Mouse (Mus musculus) hindbrain, embryonic 16.5 days (tissue): ENCODE measurements at regions not wholly inside any gene's neighbourhood (a gene's known extent, or its start where the extent isn't known, plus 50 kb on each side); places are given as distances from the start of the nearest gene placed in this dataset.
A peak's percentile ranks its signal among the peaks of the same experiment; 100 is the strongest.

Experiments used
- ATAC-seq: fragments of 200-750 bp; cut with Nextera tagmentation; 2 replicates; pipeline ENCODE4 v1.8.0; 2017; ENCODE audit warnings: moderate TSS enrichment, moderate library complexity
- H3K27ac ChIP-seq: fragments of 300-500 bp; sonication (generic); 2 replicates; pipeline ENCODE4 v1.5.1; 2014; ENCODE audit warnings: low read depth, mild to moderate bottlenecking, control low read depth, low read length, moderate library complexity
- H3K27me3 ChIP-seq: fragments of 300-500 bp; sonication (generic); replicated peaks from 2 replicates; pipeline ENCODE4 v1.6.1; 2014; ENCODE audit warnings: low read length; ENCODE audit not compliant: control insufficient read depth, insufficient read depth
- H3K36me3 ChIP-seq: fragments of 300-500 bp; sonication (generic); 2 replicates; pipeline ENCODE4 v1.6.1; 2014; ENCODE audit warnings: mild to moderate bottlenecking, low read length, moderate library complexity, mixed read lengths; ENCODE audit not compliant: control insufficient read depth, insufficient read depth
- H3K4me1 ChIP-seq: fragments of 300-500 bp; sonication (generic); 2 replicates; pipeline ENCODE4 v1.6.1; 2014; ENCODE audit warnings: low read depth, low read length; ENCODE audit not compliant: control insufficient read depth, insufficient read depth
- H3K4me2 ChIP-seq: fragments of 300-500 bp; sonication (generic); 2 replicates; pipeline ENCODE4 v1.6.1; 2014; ENCODE audit warnings: mild to moderate bottlenecking, low read length, control low read depth, moderate library complexity
- H3K4me3 ChIP-seq: fragments of 300-500 bp; sonication (generic); 2 replicates; pipeline ENCODE4 v1.5.1; 2014; ENCODE audit warnings: mild to moderate bottlenecking, low read length, control low read depth, moderate library complexity
- H3K9ac ChIP-seq: fragments of 300-500 bp; sonication (generic); 2 replicates; pipeline ENCODE4 v1.6.1; 2014; ENCODE audit warnings: low read depth, mild to moderate bottlenecking, control low read depth, low read length, moderate library complexity
- H3K9me3 ChIP-seq: fragments of 300-500 bp; sonication (generic); 2 replicates; pipeline ENCODE4 v1.6.1; 2014; ENCODE audit warnings: mild to moderate bottlenecking, low read length, moderate library complexity; ENCODE audit not compliant: control insufficient read depth
- WGBS: fragments of 180-500 bp; shearing (Covaris S2); extraction: QIAGEN DNeasy Blood & Tissue Kit; methylation state at CpG from one replicate; pipeline ENCODE4 v1.1.7; 2014; 5-methylcytosine and 5-hydroxymethylcytosine counted together

GRCm38 (mm10) chr9:43492236-43493000 is 181.8 kb downstream of the Trim29 start:
- Histone ChIP-seq H3K4me2 (no peak overlapping the region), H3K9me3 (no peaks in the 10 kb centered on the region), H3K9ac (no peak overlapping the region; the same call in 1 of the 2 replicates), H3K27me3 (no peaks in the 10 kb centered on the region; the same call in 1 of the 2 replicates), H3K36me3 (no peaks in the 10 kb centered on the region), H3K4me1 (peaks cover 4% of the 10 kb centered on the region; the same call in 1 of the 2 replicates), H3K4me3 (no peak overlapping the region), H3K27ac (no peak overlapping the region)
- no peak for ATAC-seq
- WGBS = 38% methylated on average over 7 of the region's 7 CpGs

GRCm38 (mm10) chr9:43498596-43498995 is 187.9 kb downstream of the Trim29 start:
- no peak overlapping the region for H3K9ac ChIP-seq
- H3K4me3 ChIP-seq = no peak overlapping the region
- no peaks in the 10 kb centered on the region for H3K4me1 ChIP-seq
- no peak overlapping the region for H3K27ac ChIP-seq
- no peak overlapping the region for H3K4me2 ChIP-seq
- H3K27me3 ChIP-seq = no peaks in the 10 kb centered on the region; the same call in 1 of the 2 replicates
- no peaks in the 10 kb centered on the region for H3K9me3 ChIP-seq
- no peaks in the 10 kb centered on the region for H3K36me3 ChIP-seq
- WGBS = 71% methylated on average over 14 of the region's 14 CpGs
- no peak for ATAC-seq

DNA sequence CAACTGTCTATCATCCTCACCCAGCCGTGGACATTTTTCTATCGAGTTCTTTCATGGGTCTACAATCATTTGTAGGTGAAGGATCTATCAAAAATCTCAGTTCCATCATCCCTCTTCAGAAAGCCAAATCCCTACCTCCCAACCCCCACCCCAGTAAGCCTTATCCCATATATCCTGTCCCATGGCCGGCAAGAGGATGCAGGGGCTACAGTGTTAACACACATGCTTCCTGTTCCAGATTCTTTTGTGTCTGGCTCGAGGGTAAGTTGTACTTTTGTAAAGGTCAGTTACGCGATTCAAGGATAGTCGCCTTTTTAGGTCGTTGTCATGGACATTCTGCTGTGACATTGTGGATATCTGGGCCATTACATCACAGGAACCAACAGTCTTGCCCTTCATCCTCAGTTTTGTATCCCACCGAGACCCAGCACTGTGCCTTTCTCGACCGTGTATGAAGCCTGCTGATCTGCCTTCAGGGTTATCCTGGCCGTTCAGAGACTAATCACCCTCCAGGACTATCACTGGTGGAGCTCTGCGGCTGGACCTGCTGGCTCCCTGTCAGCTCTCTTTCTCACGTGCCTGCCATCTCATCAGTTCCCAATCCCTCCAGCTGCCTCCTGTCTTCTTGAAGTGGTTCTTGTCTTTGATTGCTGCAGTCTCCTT is 193.8 kb downstream of the Trim29 start:
- Histone ChIP-seq H3K4me1 (peaks cover 11% of the 10 kb centered on the region), H3K9ac (no peak overlapping the region), H3K9me3 (no peaks in the 10 kb centered on the region), H3K4me3 (no peak overlapping the region), H3K27me3 (no peaks in the 10 kb centered on the region), H3K36me3 (no peaks in the 10 kb centered on the region), H3K27ac (peak overlapping the region; percentile 12; the same call in 1 of the 2 replicates), H3K4me2 (no peak overlapping the region)
- 62% methylated on average over 14 of the region's 14 CpGs for WGBS
- no peak for ATAC-seq

DNA sequence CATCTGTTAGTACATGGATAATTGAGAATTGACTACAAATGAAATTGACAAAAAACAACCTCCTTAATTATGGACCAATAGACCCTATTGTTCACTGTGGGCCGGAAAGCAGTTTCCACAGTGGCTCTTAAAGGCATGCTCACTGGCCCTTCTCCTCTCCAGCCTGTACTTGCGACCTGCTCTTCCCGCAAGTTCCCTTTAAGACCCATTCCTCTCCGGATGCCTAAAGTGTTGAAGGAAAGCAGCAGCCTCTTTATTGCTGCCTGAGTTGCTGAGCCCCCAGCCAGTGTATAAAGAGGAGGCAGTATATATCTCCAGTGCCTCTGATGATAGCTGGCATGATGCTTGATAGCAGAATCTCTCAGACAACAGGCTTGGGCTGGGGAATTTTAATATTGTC is 195.2 kb downstream of the Trim29 start:
- Histone ChIP-seq H3K27ac (peak overlapping the region; percentile 10; the same call in 1 of the 2 replicates), H3K4me1 (peaks cover 11% of the 10 kb centered on the region), H3K9me3 (no peaks in the 10 kb centered on the region), H3K36me3 (no peaks in the 10 kb centered on the region), H3K9ac (no peak overlapping the region), H3K4me2 (no peak overlapping the region), H3K4me3 (no peak overlapping the region), H3K27me3 (no peaks in the 10 kb centered on the region)
- peak; percentile 82 for ATAC-seq
- 26% methylated on average over 4 of the region's 4 CpGs for WGBS

- H3K27me3 ChIP-seq = no peaks in the 10 kb centered on the region
- H3K9me3 ChIP-seq = no peaks in the 10 kb centered on the region
- 0 out of 2 replicates have a peak, but pooled peaks have one; percentile 52 for ATAC-seq
- no peak overlapping the region for H3K4me3 ChIP-seq
- no peaks in the 10 kb centered on the region for H3K36me3 ChIP-seq
- no peak overlapping the region for H3K9ac ChIP-seq
- H3K27ac ChIP-seq = no peak overlapping the region
- no peak overlapping the region for H3K4me2 ChIP-seq
- peaks cover 11% of the 10 kb centered on the region for H3K4me1 ChIP-seq
- 34% methylated on average over 6 of the region's 6 CpGs for WGBS
These were observed 195.6 kb downstream of the Trim29 start for GRCm38 (mm10) chr9:43506276-43506675.

- H3K9me3 ChIP-seq = no peaks in the 10 kb centered on the region; the same call in 1 of the 2 replicates
- H3K36me3 ChIP-seq = no peaks in the 10 kb centered on the region
- no peak overlapping the region for H3K27ac ChIP-seq
- no peaks in the 10 kb centered on the region for H3K27me3 ChIP-seq
- ATAC-seq = no peak
- H3K4me1 ChIP-seq = no peaks in the 10 kb centered on the region
- H3K4me3 ChIP-seq = no peak overlapping the region
- H3K9ac ChIP-seq = no peak overlapping the region
- no peak overlapping the region for H3K4me2 ChIP-seq
- 34% methylated on average over 6 of the region's 6 CpGs for WGBS
These were observed 202.2 kb downstream of the Trim29 start for GRCm38 (mm10) chr9:43512806-43513205.

DNA sequence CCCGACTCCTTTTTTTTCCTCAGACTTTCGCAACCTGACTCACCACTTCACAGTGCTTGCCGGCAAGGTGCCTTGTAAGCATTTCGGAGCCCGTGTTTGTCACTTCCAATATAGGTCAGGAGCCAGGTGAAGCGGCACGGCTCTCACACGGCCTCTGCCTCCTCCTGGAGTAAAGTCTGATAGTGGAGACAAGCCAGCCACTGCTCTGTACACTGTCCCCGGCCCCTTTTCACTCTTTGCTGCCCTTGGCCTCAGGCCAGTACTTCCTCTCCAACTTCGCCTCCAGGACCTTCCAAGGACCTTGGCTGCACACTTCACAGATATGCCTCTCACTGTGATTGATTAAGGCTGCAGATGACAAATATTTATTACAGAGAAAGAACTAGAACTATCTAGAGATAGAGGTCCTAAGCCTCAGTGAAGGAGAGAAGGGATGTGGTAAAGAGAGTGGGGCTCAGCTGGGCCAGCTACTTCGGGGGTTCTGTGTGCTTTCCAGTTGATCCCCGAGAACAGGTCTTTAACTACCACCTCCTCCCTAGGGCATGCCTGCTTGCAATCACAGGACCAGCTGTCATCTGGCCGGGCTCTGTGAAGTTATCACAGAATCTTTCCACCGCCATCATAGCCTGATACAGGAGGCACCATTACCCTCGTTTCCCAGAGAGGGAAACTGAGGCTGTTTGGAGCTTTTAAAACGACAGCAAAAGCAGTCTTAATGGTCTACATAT is 204.2 kb downstream of the Trim29 start:
- WGBS = 78% methylated on average over 16 of the region's 16 CpGs

DNA sequence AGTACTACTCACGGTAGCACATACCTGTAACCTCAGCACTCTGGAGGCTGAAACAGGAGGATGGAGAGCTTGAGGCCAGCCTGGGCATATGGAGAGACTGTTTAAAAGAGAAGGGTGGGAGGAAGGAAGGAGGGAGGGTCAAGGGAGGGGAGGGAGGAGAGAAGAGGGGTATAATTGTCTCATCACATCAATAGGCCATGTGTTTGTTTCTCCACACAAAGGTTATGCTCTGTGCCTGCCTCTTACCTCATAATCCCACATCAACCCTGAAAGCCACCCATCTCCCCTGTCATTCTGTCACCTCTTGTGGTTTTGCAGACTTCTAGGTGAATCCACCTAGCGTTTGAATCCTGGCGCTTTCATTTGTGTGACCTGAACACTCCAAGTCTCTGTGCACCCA is 210.3 kb downstream of the Trim29 start:
- Histone ChIP-seq H3K9ac (no peak overlapping the region), H3K9me3 (no peaks in the 10 kb centered on the region), H3K36me3 (no peaks in the 10 kb centered on the region), H3K4me1 (peaks cover 9% of the 10 kb centered on the region), H3K4me3 (no peak overlapping the region), H3K27ac (no peak overlapping the region), H3K27me3 (no peaks in the 10 kb centered on the region), H3K4me2 (no peak overlapping the region)
- 92% methylated on average over 3 of the region's 3 CpGs for WGBS
- ATAC-seq = no peak

More for the DNA sequence above, 204.2 kb downstream of the Trim29 start:
- H3K4me3 ChIP-seq = no peak overlapping the region
- H3K36me3 ChIP-seq = no peaks in the 10 kb centered on the region
- no peak for ATAC-seq
- H3K27me3 ChIP-seq = no peaks in the 10 kb centered on the region
- no peak overlapping the region for H3K4me2 ChIP-seq
- H3K27ac ChIP-seq = no peak overlapping the region
- H3K9ac ChIP-seq = no peak overlapping the region
- H3K9me3 ChIP-seq = no peaks in the 10 kb centered on the region; the same call in 1 of the 2 replicates
- no peaks in the 10 kb centered on the region for H3K4me1 ChIP-seq
